Mouse (Mus musculus) MEL (cell line): ENCODE data around the gene Zfp277.

Experiments used
- BHLHE40 ChIP-seq: IDR thresholded peaks from 2 replicates; pipeline ENCODE4 v1.6.1; 2012; ENCODE audit warnings: low read depth, mild to moderate bottlenecking, inconsistent platforms, low read length, improper control_type of control experiment, borderline replicate concordance
- CHD2 ChIP-seq: IDR thresholded peaks from 2 replicates; pipeline ENCODE4 v1.6.1; 2011; ENCODE audit warnings: low read length, improper control_type of control experiment
- CTCF ChIP-seq, 3 experiments: IDR thresholded peaks in 2 of 3; conservative IDR thresholded peaks in 1 of 3; 2 replicates each; pipeline ENCODE4 v1.5.1; 2011 to 2012; ENCODE audit warnings: low read length in 3 of 3, low read depth in 2 of 3, mild to moderate bottlenecking in 2 of 3, improper control_type of control experiment in 1 of 3, inconsistent platforms in 1 of 3, mixed read lengths in 1 of 3, moderate library complexity in 1 of 3; ENCODE audit not compliant: control insufficient read depth in 1 of 3, insufficient read depth in 1 of 3, poor library complexity in 1 of 3, severe bottlenecking in 1 of 3
- GABPA ChIP-seq: IDR thresholded peaks from 2 replicates; pipeline ENCODE4 v1.6.1; 2012; ENCODE audit warnings: low read depth, mild to moderate bottlenecking, inconsistent platforms, low read length, improper control_type of control experiment, moderate library complexity
- HCFC1 ChIP-seq: IDR thresholded peaks from 2 replicates; pipeline ENCODE4 v1.6.1; 2012; ENCODE audit warnings: low read depth, mild to moderate bottlenecking, inconsistent platforms, low read length, improper control_type of control experiment, moderate library complexity
- JUND ChIP-seq: IDR thresholded peaks from 2 replicates; pipeline ENCODE4 v1.6.1; 2011; ENCODE audit warnings: low read depth, mild to moderate bottlenecking, improper control_type of control experiment, low read length
- MAFK ChIP-seq: IDR thresholded peaks from 2 replicates; pipeline ENCODE4 v1.6.1; 2011; ENCODE audit warnings: low read depth, mild to moderate bottlenecking, low read length, improper control_type of control experiment, borderline replicate concordance
- MAZ ChIP-seq: IDR thresholded peaks from 2 replicates; pipeline ENCODE4 v1.6.1; 2012; ENCODE audit warnings: low read depth, mild to moderate bottlenecking, inconsistent platforms, low read length, improper control_type of control experiment
- MEF2A ChIP-seq: IDR thresholded peaks from 2 replicates; pipeline ENCODE4 v1.6.1; 2014; ENCODE audit warnings: low read depth, mild to moderate bottlenecking, inconsistent platforms, low read length, improper control_type of control experiment; ENCODE audit not compliant: poor library complexity, insufficient replicate concordance, severe bottlenecking; ENCODE audit errors: extremely low read depth
- POLR2A ChIP-seq, 2 experiments: IDR thresholded peaks; 2 replicates each; pipeline ENCODE4 v1.6.1; 2011 to 2012; ENCODE audit warnings: low read length in 2 of 2, mild to moderate bottlenecking in 2 of 2, control low read depth in 1 of 2, improper control_type of control experiment in 1 of 2, low read depth in 1 of 2, moderate library complexity in 1 of 2; ENCODE audit not compliant: control insufficient read depth in 1 of 2, insufficient read depth in 1 of 2, poor library complexity in 1 of 2
- TBP ChIP-seq: IDR thresholded peaks from 2 replicates; pipeline ENCODE4 v1.8.0; 2011; ENCODE audit warnings: low read depth, low read length, improper control_type of control experiment
- USF1 ChIP-seq: IDR thresholded peaks from 2 replicates; pipeline ENCODE4 v1.6.1; 2014; ENCODE audit warnings: low read depth, mild to moderate bottlenecking, inconsistent platforms, low read length, improper control_type of control experiment, moderate library complexity
- ZMIZ1 ChIP-seq: IDR thresholded peaks from 2 replicates; pipeline ENCODE4 v1.6.1; 2012; ENCODE audit warnings: low read depth, mild to moderate bottlenecking, inconsistent platforms, low read length, improper control_type of control experiment, moderate library complexity
- ZNF384 ChIP-seq: IDR thresholded peaks from 2 replicates; pipeline ENCODE4 v1.6.1; 2012; ENCODE audit warnings: low read depth, mild to moderate bottlenecking, inconsistent platforms, low read length, improper control_type of control experiment

GRCm38 (mm10) chr12:40315146-40315545 is 130.6 kb downstream of the Zfp277 start:
- TF ChIP-seq MAFK (no peak), BHLHE40 (no peak), HCFC1 (no peak), POLR2A (IDR thresholded peaks at IDR 0.05; ENCODE audit: control insufficient read depth in 1 of 2, insufficient read depth in 1 of 2, low read depth in 1 of 2, low read length in 2 of 2, poor library complexity in 1 of 2) (no peak), TBP (no peak), MEF2A (no peak), ZMIZ1 (no peak), CTCF (IDR thresholded peaks at IDR 0.05 in 2 of 3, conservative IDR thresholded peaks at IDR 0.05 in 1 of 3; ENCODE audit: control insufficient read depth in 1 of 3, insufficient read depth in 1 of 3, low read depth in 2 of 3, low read length in 3 of 3, poor library complexity in 1 of 3, severe bottlenecking in 1 of 3) (no peak), USF1 (no peak), JUND (no peak), MAZ (no peak), GABPA (no peak), CHD2 (no peak), ZNF384 (no peak)
